Mouse (Mus musculus) stomach, postnatal 0 days (tissue): Measurements from ENCODE around the gene Gm11562. TPM values are rescaled to one million over a fixed set of nuclear protein-coding genes. Genes with fewer than 3 reads are reported as not detected.
"Not testable (repeated sequence)": the region's sequence is repeated elsewhere in the genome, so short reads cannot be mapped to it uniquely, and the experiment has no call there.

Experiments used
- ATAC-seq: fragments of 200-750 bp; cut with Nextera tagmentation; 2 replicates; pipeline ENCODE4 v1.8.0; 2017; ENCODE audit not compliant: low FRiP score, low TSS enrichment
- DNase-seq: peaks from one replicate; pipeline ENCODE4 v3.0.0-alpha.2; 2016; ENCODE audit warnings: low spot score
- H3K27ac ChIP-seq: fragments of 300-500 bp; sonication (generic); replicated peaks from 2 replicates; pipeline ENCODE4 v1.5.1; 2014; ENCODE audit warnings: mild to moderate bottlenecking, control low read depth
- H3K27me3 ChIP-seq: fragments of 300-500 bp; sonication (generic); 2 replicates; pipeline ENCODE4 v1.6.1; 2014; ENCODE audit warnings: low read length; ENCODE audit not compliant: control insufficient read depth, insufficient read depth
- H3K36me3 ChIP-seq: fragments of 300-500 bp; sonication (generic); 2 replicates; pipeline ENCODE4 v1.6.1; 2014; ENCODE audit warnings: low read length, mixed read lengths; ENCODE audit not compliant: control insufficient read depth, insufficient read depth
- H3K4me1 ChIP-seq: fragments of 300-500 bp; sonication (generic); replicated peaks from 2 replicates; pipeline ENCODE4 v1.6.1; 2014; ENCODE audit warnings: antibody characterized with exemption; ENCODE audit not compliant: control insufficient read depth, insufficient read depth
- H3K4me2 ChIP-seq: fragments of 300-500 bp; sonication (generic); replicated peaks from 2 replicates; pipeline ENCODE4 v1.6.1; 2014; ENCODE audit warnings: low read depth, mild to moderate bottlenecking, control low read depth, moderate library complexity
- H3K4me3 ChIP-seq: fragments of 300-500 bp; sonication (generic); 2 replicates; pipeline ENCODE4 v1.5.1; 2014; ENCODE audit warnings: low read depth, low read length, control low read depth
- H3K9ac ChIP-seq: fragments of 300-500 bp; sonication (generic); 2 replicates; pipeline ENCODE4 v1.6.1; 2014; ENCODE audit warnings: mild to moderate bottlenecking, low read length, control low read depth, mixed read lengths
- H3K9me3 ChIP-seq: fragments of 300-500 bp; sonication (generic); 2 replicates; pipeline ENCODE4 v1.6.1; 2016; ENCODE audit warnings: low read length; ENCODE audit not compliant: control insufficient read depth
- CTCF ChIP-seq: IDR thresholded peaks from 2 replicates; pipeline ENCODE4 v1.5.1; 2016; ENCODE audit warnings: antibody characterized with exemption, low read depth, mild to moderate bottlenecking, moderate library complexity
- EP300 ChIP-seq: optimal IDR thresholded peaks from 2 replicates; pipeline ENCODE3; 2016; ENCODE audit warnings: antibody characterized with exemption
- WGBS: fragments of 180-500 bp; shearing (Covaris S2); extraction: QIAGEN DNeasy Blood & Tissue Kit; methylation state at CpG from one replicate; pipeline ENCODE4 v1.1.7; 2014; 5-methylcytosine and 5-hydroxymethylcytosine counted together
- polyA plus RNA-seq: library from polyadenylated mRNA; unstranded; fragments of >200 nt; fragmentation: Nextera tagmentation; extraction: Ambion mirVana; gene quantifications from 2 replicates; pipeline ENCODE4 v1.2.1, GENCODE M21; 2015

Gm11562 gene
- not detected in 2 replicates for polyA plus RNA-seq

DNA sequence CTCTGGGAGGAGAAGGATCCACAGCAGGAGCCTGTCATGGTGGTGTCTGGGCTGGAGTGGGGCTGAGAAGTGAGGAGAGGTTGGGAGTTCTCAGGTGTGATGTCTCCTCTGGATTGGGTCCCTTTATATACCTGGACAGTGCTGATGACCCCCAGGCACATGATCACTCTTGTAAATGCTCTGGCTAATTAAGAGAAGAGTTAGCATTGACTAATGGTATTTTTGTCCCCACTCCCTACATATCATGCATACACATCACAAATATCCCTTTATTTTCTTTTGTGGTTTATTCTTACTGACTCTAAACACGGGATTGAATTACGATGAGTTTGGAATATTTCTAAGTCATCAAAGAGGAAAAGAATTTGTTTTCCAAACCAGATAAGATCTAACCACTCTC, at the start of gene Gm11562:
Gene Gm11562, minus strand, starts transcription at position 101 of the 400 bp plus-strand sequence.
- Histone ChIP-seq H3K27me3 (no peaks in the 10 kb centered on the region), H3K36me3 (no peaks in the 10 kb centered on the region), H3K4me2 (no peak within 1 kb of the TSS), H3K9me3 (no peaks in the 10 kb centered on the region), H3K4me3 (no peak within 1 kb of the TSS), H3K4me1 (no peaks in the 10 kb centered on the region), H3K9ac (no peak within 1 kb of the TSS), H3K27ac (no peak within 1 kb of the TSS)
- 64% methylated on average over 2 of the region's 2 CpGs for WGBS
- no peak for TF ChIP-seq EP300
- no peak for TF ChIP-seq CTCF
- ATAC-seq (no peak), DNase-seq (no peak)

DNA sequence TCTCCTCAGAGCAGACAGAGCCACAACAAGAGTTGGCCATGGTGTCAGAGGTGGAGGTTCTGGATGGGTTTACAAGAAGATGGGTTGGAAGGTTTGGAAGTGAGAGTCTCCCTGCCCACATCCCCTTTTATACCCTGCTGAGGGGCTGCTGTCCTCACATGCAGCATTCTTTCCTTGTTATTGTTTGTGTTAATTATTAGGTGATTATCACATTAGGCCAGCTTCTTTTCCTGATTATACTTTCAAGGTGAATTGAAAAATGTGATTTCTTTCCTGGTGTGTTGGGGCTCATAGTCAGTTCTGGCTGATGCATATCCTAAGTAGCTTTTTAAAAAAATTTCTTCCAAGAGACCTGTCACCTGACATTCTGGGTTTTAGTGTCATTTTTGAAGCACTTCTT, 45.6 kb upstream of the Gm11562 start, which contains the start of gene Krtap4-6:
Gene Krtap4-6, minus strand, starts transcription at position 101 of the 400 bp plus-strand sequence.
- no peak for DNase-seq
- Histone ChIP-seq H3K9me3 (no peaks in the 10 kb centered on the region), H3K9ac (no peak within 1 kb of the TSS), H3K4me1 (no peaks in the 10 kb centered on the region), H3K27me3 (no peaks in the 10 kb centered on the region), H3K36me3 (no peaks in the 10 kb centered on the region), H3K27ac (no peak within 1 kb of the TSS), H3K4me3 (no peak within 1 kb of the TSS), H3K4me2 (no peak within 1 kb of the TSS)
- TF ChIP-seq CTCF (no peak), EP300 (no peak)
- ATAC-seq, result no peak

DNA sequence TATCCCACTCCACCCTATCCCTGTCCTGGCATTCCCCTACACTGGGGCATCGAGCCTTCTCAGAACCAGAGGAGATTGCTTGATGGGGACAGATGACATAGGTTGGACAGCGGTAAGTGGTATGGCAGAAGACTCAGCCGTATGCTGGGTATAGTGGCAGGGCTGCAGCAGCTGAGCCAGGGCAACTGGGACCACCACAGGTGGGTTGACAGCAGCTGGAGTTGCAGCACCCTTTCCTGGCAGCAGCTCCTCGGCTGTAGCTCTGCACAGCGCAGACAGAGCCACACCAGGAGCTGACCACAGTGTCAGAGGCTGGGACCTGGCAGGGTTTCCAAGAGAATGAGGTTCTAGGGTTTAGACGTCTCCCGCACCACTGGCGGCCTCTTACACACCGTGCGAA, 42.6 kb upstream of the Gm11562 start:
- no peaks in the 10 kb centered on the region for H3K36me3 ChIP-seq
- no peak for DNase-seq
- H3K27ac ChIP-seq, result no peak overlapping the region
- H3K4me3 ChIP-seq, result no peak overlapping the region
- no peak overlapping the region for H3K9ac ChIP-seq
- WGBS, result 79% methylated on average over 10 of the region's 10 CpGs
- TF ChIP-seq CTCF, result no peak
- no peak for TF ChIP-seq EP300
- ATAC-seq, result no peak
- no peak overlapping the region for H3K4me2 ChIP-seq
- no peaks in the 10 kb centered on the region for H3K9me3 ChIP-seq
- H3K27me3 ChIP-seq, result no peaks in the 10 kb centered on the region
- no peaks in the 10 kb centered on the region for H3K4me1 ChIP-seq

DNA sequence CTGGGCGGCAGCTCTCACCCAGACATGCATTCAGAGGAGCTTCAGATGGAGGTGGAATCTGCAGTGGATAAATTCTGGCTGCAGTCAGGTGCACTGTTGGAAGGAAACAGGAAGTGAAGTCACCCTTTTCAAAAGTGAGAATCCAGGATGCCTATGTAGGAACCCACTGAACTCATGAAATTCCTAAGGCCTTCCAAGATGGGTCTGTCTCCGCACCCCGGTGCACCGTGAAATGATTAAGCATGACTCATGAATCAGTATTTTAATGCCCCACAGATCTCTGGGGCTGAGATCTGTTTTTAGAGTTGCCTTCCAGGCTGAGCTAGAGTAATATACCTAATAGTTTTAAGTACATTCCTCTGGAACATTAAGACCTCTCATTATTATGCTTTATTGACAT, 39.0 kb upstream of the Gm11562 start:
- Histone ChIP-seq H3K4me3 (no peak overlapping the region), H3K4me2 (no peak overlapping the region), H3K36me3 (no peaks in the 10 kb centered on the region), H3K27ac (no peak overlapping the region), H3K27me3 (no peaks in the 10 kb centered on the region), H3K9me3 (no peaks in the 10 kb centered on the region), H3K9ac (no peak overlapping the region), H3K4me1 (no peaks in the 10 kb centered on the region)
- WGBS, result 68% methylated on average over 4 of the region's 4 CpGs
- DNase-seq, result no peak
- no peak for ATAC-seq
- no peak for TF ChIP-seq CTCF
- no peak for TF ChIP-seq EP300

DNA sequence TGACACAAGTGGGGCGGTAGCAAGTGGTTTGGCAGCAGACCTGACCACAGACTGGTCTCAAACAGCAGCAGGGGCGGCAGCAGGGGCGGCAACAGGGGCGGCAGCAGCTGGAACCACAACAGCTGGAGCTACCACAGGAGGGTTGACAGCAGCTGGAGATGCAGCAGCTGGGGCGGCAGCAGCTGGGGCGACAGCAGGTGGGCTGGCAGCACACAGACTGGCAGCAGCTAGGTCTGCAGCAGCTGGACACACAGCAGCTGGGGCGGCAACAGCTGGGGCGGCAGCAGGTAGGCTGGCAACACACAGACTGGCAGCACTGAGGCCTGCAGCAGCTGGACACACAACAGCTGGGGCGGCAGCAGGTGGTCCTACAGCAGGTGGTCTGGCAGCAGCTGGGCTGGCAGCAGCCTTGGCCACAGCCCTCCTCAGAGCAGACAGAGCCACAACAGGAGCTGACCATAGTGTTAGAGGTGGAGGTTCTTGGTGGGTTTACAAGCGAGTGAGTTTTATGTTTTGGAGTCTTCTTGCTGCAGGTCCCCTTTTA, 38.3 kb upstream of the Gm11562 start, which contains the start of gene Gm11563:
Gene Gm11563, minus strand, starts transcription at position 494 of the 544 bp plus-strand sequence.
- not testable (repeated sequence) for H3K9ac ChIP-seq, H3K4me2 ChIP-seq, H3K4me3 ChIP-seq, H3K4me1 ChIP-seq, DNase-seq, H3K36me3 ChIP-seq, H3K27ac ChIP-seq, H3K27me3 ChIP-seq, ATAC-seq, H3K9me3 ChIP-seq
- 58% methylated on average over 10 of the region's 10 CpGs for WGBS

DNA sequence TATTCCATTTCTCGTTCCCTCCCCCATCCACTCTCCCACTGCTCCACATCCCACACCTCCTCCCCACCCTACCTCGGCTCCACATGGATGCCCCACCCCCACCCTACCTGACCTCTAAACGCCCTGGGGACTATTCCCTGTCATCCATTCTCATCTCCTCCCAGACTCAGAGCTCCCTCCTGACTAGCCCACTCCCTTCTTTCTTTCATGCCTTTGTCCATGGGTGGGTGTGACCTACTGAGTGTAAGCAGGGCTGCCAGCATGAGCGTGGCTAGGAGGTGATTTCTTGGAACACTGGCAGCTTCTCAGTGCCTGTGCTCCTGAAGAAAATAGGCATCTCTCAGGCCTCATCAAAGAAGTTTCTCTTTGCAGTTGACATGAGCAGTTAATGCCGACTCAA, 36.8 kb upstream of the Gm11562 start:
- Histone ChIP-seq H3K9me3 (no peaks in the 10 kb centered on the region), H3K9ac (no peak overlapping the region), H3K4me3 (no peak overlapping the region), H3K4me2 (no peak overlapping the region), H3K27me3 (no peaks in the 10 kb centered on the region), H3K4me1 (no peaks in the 10 kb centered on the region), H3K27ac (no peak overlapping the region), H3K36me3 (no peaks in the 10 kb centered on the region)
- no peak for TF ChIP-seq EP300
- no peak for TF ChIP-seq CTCF
- 39% methylated on average over 5 of the region's 5 CpGs for WGBS
- DNase-seq, result no peak
- ATAC-seq, result no peak
